10 mouse cellular contexts compared by ENCODE assay signal in the genomic region with DNA sequence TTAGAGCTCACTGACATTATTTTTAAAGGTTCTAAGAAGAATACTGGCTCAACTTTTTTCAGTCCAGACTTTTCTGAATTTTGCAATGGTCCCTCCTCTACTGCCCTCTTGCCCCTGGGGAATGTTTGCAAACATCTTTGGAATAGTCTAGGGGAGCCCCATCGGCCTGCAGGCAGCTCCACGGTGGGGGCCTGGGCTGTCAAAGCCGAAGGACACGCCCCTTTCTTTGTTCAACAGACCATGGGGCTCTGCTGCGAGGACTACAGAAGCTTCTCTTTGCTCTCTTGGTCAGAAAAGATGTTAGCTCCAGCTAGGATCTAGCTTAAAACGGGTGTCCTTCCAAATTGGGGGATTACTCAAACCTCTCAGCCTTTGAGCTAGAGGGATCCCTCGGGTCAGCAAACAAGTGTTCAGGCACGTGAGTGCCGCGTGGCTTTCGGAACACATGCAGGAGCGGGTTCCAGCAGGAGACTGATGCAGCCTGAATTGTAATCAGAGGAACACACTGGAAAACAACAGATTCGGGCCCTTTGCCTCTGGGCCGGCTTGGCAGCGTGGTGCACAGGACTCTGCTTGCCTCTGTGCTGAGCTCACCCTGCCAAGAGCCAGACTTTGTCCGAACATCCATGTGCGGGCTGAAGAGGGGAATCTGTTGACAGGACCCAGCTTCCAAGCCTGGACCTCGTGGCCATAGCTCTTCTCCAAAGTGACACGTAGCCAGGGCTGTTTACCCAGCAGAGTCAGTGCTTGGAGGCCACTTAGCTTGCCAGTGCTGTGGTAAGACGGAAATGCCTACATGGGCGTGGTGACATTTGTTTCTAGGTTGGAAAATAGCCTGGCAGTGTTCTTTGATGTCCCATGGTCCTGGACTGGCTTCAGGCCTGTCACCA. TPM values are rescaled to one million over a fixed set of nuclear protein-coding genes. Genes with fewer than 3 reads are reported as not detected.
A peak's percentile ranks its signal among the peaks of the same experiment; 100 is the strongest.
DNase-seq lines count a peak whose midpoint lies in the region; ATAC-seq and TF ChIP-seq lines count a peak whose summit lies in the region.
"Had no signal": no experiment of that assay in that cellular context is flagged by ENCODE, and none has a peak within 500 bp of the region (broad histone marks: within the 10 kb centered on the region; RNA-seq: fewer than 3 reads in every experiment).

No protein-coding gene starts in this region.

- TF ChIP-seq CTCF in heart, adult 2 months (IDR thresholded peaks at IDR 0.05), result no peak

- no peak for ATAC-seq in embryonic facial prominence, embryonic 13.5 days (ENCODE audit: insufficient number of reproducible peaks, insufficient read depth, low FRiP score, low TSS enrichment, low read depth)
- peak; percentile 50; the same call in 1 of the 2 replicates for ATAC-seq in midbrain, embryonic 14.5 days (ENCODE audit: low FRiP score, low TSS enrichment)

- 43% methylated on average over 21 of the region's 21 CpGs for WGBS in embryonic facial prominence, embryonic 13.5 days
- WGBS in heart, adult 2 months, result 44% methylated on average over 21 of the region's 21 CpGs
- 25% methylated on average over 21 of the region's 21 CpGs for WGBS in midbrain, embryonic 14.5 days

- peak; percentile 74 for TF ChIP-seq EP300 in heart, adult 2 months (IDR thresholded peaks at IDR 0.05; ENCODE audit: insufficient read depth, low read depth, low read length)

- H3K9ac ChIP-seq in embryonic facial prominence, embryonic 13.5 days, result peak overlapping the region; percentile 44; the same call in 1 of the 2 replicates
- H3K9ac ChIP-seq in heart, adult 2 months (ENCODE audit: low read depth, low read length), result no peak overlapping the region
- no peak overlapping the region for H3K9ac ChIP-seq in midbrain, embryonic 14.5 days (replicated peaks; ENCODE audit: low read length)
- H3K9ac ChIP-seq: heart, embryonic 13.5 days; midbrain, embryonic 12.5 days had no signal

- no peak overlapping the region for H3K4me2 ChIP-seq in embryonic facial prominence, embryonic 13.5 days
- peak overlapping the region; percentile 21; the same call in 1 of the 2 replicates for H3K4me2 ChIP-seq in midbrain, embryonic 14.5 days (ENCODE audit: low read length)
- H3K4me2 ChIP-seq: heart, embryonic 13.5 days; midbrain, embryonic 12.5 days had no signal

- peak; percentile 48 for DNase-seq in ovary, adult 18-20 months (ENCODE audit: low spot score)
- no peak for DNase-seq in ovary, postnatal 10 days (ENCODE audit: low spot score)
- DNase-seq in heart, adult 2 months, result peak; percentile 85 to 91
- DNase-seq in layer of hippocampus, postnatal 10 days (ENCODE audit: low spot score in 2 of 2), result peak; percentile 62 to 65
- DNase-seq in midbrain, embryonic 14.5 days, result peak; percentile 72
- no peak for DNase-seq in Muller cell, postnatal 12 days (ENCODE audit: inconsistent ontology term)
- no peak for DNase-seq in spleen, adult 12 weeks (ENCODE audit: low spot score)

- H3K27me3 ChIP-seq in embryonic facial prominence, embryonic 13.5 days, result peaks cover 11% of the 10 kb centered on the region
- H3K27me3 ChIP-seq in heart, adult 2 months (ENCODE audit: control insufficient read depth, insufficient read depth, low read length), result no peaks in the 10 kb centered on the region
- H3K27me3 ChIP-seq in midbrain, embryonic 14.5 days (ENCODE audit: control insufficient read depth, insufficient read depth, low read length), result peaks cover 3% of the 10 kb centered on the region; the same call in 1 of the 2 replicates

- H3K9me3 ChIP-seq in embryonic facial prominence, embryonic 13.5 days, result no peaks in the 10 kb centered on the region
- H3K9me3 ChIP-seq in midbrain, embryonic 14.5 days (ENCODE audit: control insufficient read depth, low read length), result no peaks in the 10 kb centered on the region
- H3K9me3 ChIP-seq: heart, embryonic 13.5 days; midbrain, embryonic 12.5 days had no signal

- peaks cover 21% of the 10 kb centered on the region for H3K4me1 ChIP-seq in embryonic facial prominence, embryonic 13.5 days
- peaks cover 8% of the 10 kb centered on the region for H3K4me1 ChIP-seq in heart, adult 2 months (ENCODE audit: control insufficient read depth, insufficient read depth, low read length)
- H3K4me1 ChIP-seq in midbrain, embryonic 14.5 days (ENCODE audit: control insufficient read depth, insufficient read depth, low read length), result peaks cover 9% of the 10 kb centered on the region

- H3K36me3 ChIP-seq in embryonic facial prominence, embryonic 13.5 days, result no peaks in the 10 kb centered on the region
- H3K36me3 ChIP-seq in heart, adult 2 months (ENCODE audit: control insufficient read depth, insufficient read depth, low read length), result no peaks in the 10 kb centered on the region
- H3K36me3 ChIP-seq in midbrain, embryonic 14.5 days (ENCODE audit: control insufficient read depth, insufficient read depth, low read length), result no peaks in the 10 kb centered on the region
- H3K36me3 ChIP-seq: heart, embryonic 13.5 days; midbrain, embryonic 12.5 days had no signal

- no peak overlapping the region for H3K4me3 ChIP-seq in embryonic facial prominence, embryonic 13.5 days
- H3K4me3 ChIP-seq in heart, adult 2 months, result no peak overlapping the region
- no peak overlapping the region for H3K4me3 ChIP-seq in midbrain, embryonic 14.5 days (replicated peaks; ENCODE audit: low read depth, low read length)
- H3K4me3 ChIP-seq: heart, embryonic 13.5 days; midbrain, embryonic 12.5 days had no signal

- H3K79me2 ChIP-seq in heart, adult 2 months (replicated peaks; ENCODE audit: control insufficient read depth, insufficient read depth, low read length), result no peaks in the 10 kb centered on the region

- TF ChIP-seq POLR2A in heart, adult 2 months (IDR thresholded peaks at IDR 0.05; ENCODE audit: insufficient read depth, low read depth, low read length), result 0 out of 2 replicates have a peak, but pooled peaks have one; percentile 8

- intact Hi-C loops in heart, adult 2 months (cut with DNase I), result loop anchor here (5.0 to 10.0 kb wide), 5 partner anchors 83 to 865 kb away; a partner anchor contains a TSS

- no peak overlapping the region; the same call in 1 of the 2 replicates for H3K27ac ChIP-seq in embryonic facial prominence, embryonic 13.5 days
- peak overlapping the region; percentile 79 for H3K27ac ChIP-seq in heart, adult 2 months
- H3K27ac ChIP-seq in midbrain, embryonic 14.5 days (replicated peaks; ENCODE audit: low read depth, low read length), result no peak overlapping the region
- H3K27ac ChIP-seq: heart, embryonic 13.5 days; midbrain, embryonic 12.5 days had no signal

RNA-seq across cellular contexts. Expression of a gene that starts 47.0 kb away (rescaled TPM):
- polyA plus RNA-seq in embryonic facial prominence, embryonic 13.5 days (2015; fragmentation: Nextera tagmentation; extraction: Ambion mirVana), result 1.7 and 2.9 TPM in 2 replicates
- total RNA-seq in heart, adult 2 months (2021), result under 1 TPM; 0.77 to 0.91 TPM
- 0.76 and 0.82 TPM in 2 replicates for polyA plus RNA-seq in heart, adult 2 months (2012; rRNA removed)
- total RNA-seq in layer of hippocampus, postnatal 10 days (2021), result under 1 TPM; 0.18 to 0.22 TPM
- polyA plus RNA-seq in midbrain, embryonic 14.5 days (2014; fragmentation: Nextera tagmentation; extraction: Ambion mirVana), result 0.18 and 0.20 TPM in 2 replicates

Comparison
In these comparisons a context has a peak if more than half of its experiments do, and no peak if none do; other contexts are left out.
1. DNase-seq: peak in ovary, adult 18-20 months (single experiment), heart, adult 2 months (2 of 2), layer of hippocampus, postnatal 10 days (2 of 2) and midbrain, embryonic 14.5 days (single experiment); none in ovary, postnatal 10 days (single experiment), Muller cell, postnatal 12 days (single experiment) and spleen, adult 12 weeks (single experiment).